Mouse (Mus musculus) liver, adult 2 months (tissue): Measurements from ENCODE around the gene Ric8b.

Source experiments
- CTCF ChIP-seq: fragments of 200-500 bp; IDR thresholded peaks from 2 replicates; pipeline ENCODE4 v1.5.1; 2011; ENCODE audit warnings: low read depth, low read length, control low read depth
- POLR2A ChIP-seq: fragments of 200-500 bp; IDR thresholded peaks from 2 replicates; pipeline ENCODE4 v1.6.1; 2011; ENCODE audit warnings: low read length, control low read depth; ENCODE audit not compliant: insufficient read depth; ENCODE audit errors: extremely low read depth

GRCm38 (mm10) chr10:84938886-84939285 lies 21.5 kb downstream of the Ric8b start:
- TF ChIP-seq CTCF: no peak
- no peak for TF ChIP-seq POLR2A
